Mouse (Mus musculus) thymus, postnatal 25 days (tissue): Measurements from ENCODE around the gene Hoxd8.

ENCODE experiments used
- DNase-seq: peaks from one replicate; pipeline ENCODE4 v3.0.0; 2022

The Hoxd8 gene

DNA sequence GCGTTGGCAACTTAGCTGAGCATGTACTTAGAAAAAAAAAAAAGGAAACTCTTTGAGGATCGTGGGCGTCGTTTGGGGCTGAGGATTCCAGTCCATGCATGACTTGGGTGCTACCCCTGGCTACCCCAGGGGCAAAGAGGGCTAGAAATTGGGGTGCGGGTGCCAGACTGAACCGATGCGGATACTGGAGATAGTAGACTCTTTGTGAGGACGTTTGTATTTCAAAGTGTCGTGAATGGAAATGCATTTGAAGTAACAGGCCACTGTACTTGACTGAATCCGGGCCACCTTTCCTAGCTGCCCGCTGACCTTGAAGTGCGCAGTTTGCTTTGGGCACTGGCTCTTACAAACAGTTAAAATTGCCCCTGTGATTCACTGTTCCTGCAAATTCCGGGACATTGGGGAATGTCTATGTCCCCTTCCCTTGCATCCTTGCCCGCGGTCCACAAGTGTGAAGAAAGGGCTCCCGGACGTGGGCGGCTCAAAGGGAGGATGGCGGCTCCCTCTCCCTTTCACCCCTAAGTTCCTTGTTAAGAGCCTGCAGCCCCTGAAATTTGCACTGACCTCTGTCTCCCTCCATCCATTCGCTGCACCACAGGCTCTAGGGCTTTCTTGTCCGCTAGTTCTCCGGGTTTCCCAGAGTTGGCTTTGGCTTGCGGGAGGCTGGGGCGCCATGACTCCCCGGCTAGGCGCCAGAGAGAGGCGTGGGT lies 17.3 kb upstream of the Hoxd8 start:
- DNase-seq = no peak

- no peak for DNase-seq
Observed at GRCm38 (mm10) chr2:74687698-74688555, 16.5 kb upstream of the Hoxd8 start.

DNA sequence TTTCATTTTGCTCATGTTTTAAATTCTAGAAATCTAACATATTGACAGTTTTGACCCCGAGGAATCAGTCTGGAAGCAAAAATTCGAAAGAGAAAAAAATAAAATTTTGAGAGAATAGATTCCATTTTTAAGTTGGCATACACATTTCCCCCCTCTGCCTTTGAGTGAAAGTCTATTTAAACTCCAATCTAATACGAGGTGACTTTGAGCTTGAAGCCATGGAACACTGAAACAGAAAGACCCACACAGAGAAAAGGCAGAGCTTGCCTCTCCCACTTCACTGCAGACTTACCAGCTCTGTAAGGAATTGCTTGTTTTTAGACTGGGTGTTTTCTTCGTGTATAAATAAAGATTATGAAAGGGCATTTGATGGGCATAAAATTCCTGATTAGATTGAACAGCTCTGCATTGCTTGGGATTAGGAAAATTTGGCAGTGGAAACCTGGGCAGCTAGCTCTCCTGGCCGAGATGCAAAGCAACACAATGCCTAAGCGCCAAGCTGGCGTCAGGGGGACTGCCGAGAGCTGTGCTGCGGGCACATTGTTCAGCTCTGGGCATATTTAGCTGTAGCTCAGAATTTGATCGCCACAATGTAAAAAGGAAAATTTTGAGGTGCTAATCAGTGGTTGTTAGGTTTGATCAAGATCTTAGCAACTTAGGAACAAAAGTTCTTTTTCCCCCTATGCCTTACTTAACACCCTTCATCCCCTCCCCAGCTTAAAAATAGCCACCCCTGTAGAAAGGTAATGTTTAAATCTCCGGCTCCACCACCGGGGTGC lies 15.4 kb upstream of the Hoxd8 start:
- DNase-seq = no peak

- DNase-seq = no peak
Observed at GRCm38 (mm10) chr2:74689574-74690337, 14.7 kb upstream of the Hoxd8 start.

GRCm38 (mm10) chr2:74690338-74690716 lies 14.1 kb upstream of the Hoxd8 start:
- no peak for DNase-seq

DNA sequence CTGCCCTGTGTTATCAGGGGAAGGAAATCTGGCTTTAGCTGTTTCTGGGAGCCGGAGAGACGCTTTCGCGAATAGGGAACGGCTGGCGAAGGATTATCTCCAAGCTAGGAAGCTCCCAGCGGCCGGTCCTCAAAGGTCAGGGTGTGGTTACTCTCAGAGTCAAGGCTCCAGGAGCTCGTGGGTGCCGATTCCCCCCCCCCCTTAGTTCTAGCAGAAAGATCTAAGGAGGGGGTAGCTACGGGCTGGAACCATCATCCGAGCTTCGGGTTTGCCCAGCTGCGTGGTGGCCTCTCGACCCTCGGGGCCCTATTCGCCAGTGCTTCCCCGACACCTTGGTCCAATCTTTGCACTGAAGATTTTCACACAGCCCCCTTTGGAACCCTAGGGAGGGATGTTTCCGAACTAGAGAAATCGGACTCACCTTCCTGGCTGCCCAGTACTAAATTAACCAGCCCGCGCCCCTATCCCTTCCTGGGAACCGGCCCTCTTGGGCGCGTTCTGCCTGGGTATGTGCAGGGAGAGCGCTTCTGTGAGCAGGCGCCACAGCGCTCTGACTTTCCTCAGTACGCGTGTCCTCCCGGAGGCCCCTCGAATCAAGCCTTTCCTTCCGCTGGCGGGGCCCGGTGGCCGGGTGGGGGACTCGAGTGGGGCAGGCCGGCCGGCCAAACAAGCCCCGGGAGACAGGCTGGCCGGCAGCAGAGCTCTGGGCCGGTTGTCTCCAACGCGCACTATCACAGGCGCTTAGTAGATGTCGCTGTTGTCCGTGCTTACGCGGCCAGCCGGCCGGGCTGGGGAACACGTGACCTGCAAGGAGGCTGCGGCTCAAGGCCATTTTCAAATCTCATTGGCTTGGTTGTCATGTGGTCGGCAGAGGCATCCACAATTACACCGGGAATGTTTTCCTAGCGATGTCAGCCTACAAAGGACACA lies 13.1 kb upstream of the Hoxd8 start, which contains the start of gene Hoxd10:
TSS of gene Hoxd10 (plus strand) at position 903 of the 930 bp plus-strand sequence.
- no peak for DNase-seq

GRCm38 (mm10) chr2:74691995-74692807 lies 12.2 kb upstream of the Hoxd8 start:
- DNase-seq = no peak

- no peak for DNase-seq
Observed at GRCm38 (mm10) chr2:74692808-74693431, 11.5 kb upstream of the Hoxd8 start.

DNA sequence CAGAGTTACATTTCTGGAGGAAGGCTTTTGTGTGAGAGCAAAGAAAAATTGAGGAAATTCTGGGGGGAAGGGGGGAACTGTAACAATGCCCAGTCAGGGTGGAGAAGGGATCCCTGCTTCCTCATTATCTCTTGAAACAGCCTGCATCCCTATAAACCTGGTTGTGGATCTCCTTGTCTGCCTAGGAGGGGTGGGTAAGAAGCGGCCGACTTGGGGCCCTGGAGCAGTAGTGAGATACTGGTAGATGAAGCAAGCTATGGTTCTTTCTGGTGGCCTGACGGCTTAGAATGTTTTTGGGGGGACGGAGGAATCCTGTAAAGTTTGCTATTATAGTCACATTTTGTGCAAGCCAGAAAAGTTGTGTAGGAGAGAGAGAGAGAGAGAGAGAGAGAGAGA lies 11.0 kb upstream of the Hoxd8 start:
- DNase-seq = no peak

- DNase-seq = no peak
Observed at GRCm38 (mm10) chr2:74694066-74694465, 10.3 kb upstream of the Hoxd8 start.

GRCm38 (mm10) chr2:74695383-74695782 lies 9.0 kb upstream of the Hoxd8 start:
- no peak for DNase-seq

GRCm38 (mm10) chr2:74695813-74696430 lies 8.5 kb upstream of the Hoxd8 start:
- DNase-seq = no peak

GRCm38 (mm10) chr2:74696442-74697335 lies 7.7 kb upstream of the Hoxd8 start:
- no peak for DNase-seq

GRCm38 (mm10) chr2:74697567-74698121 lies 6.8 kb upstream of the Hoxd8 start, which contains the start of gene Hoxd9:
TSS of gene Hoxd9 (plus strand) at chr2:74697727.
- DNase-seq = no peak

DNA sequence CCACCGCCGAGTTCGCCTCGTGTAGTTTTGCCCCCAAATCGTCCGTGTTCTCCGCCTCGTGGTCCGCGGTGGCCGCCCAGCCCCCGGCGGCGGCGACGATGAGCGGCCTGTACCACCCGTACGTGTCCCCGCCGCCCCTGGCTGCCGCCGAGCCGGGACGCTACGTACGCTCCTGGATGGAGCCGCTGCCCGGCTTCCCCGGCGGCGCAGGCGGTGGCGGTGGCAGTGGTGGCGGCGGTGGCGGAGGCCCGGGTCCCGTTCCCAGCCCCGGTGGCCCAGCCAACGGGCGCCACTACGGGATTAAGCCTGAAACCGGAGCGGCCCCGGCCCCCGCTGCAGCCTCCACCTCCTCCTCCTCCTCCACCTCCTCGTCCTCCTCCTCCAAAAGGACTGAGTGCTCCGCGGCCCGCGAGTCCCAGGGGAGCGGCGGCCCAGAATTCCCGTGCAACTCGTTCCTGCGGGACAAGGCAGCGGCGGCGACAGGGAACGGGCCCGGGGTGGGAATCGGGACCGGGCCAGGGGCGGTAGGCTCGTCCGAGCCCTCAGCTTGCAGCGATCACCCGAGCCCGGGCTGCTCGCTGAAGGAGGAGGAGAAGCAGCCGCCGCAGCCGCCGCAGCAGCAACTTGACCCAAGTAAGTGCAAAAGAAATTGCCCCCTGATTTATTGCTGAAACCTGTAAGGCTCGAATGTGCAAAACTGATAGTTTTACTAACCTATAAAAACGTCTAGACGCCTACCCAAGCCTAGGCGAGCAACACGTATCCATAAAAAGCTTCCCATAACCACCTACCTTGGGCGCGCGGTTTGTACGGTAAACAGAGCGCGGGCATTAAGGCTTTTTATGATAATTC lies 6.0 kb upstream of the Hoxd8 start:
- DNase-seq = no peak

GRCm38 (mm10) chr2:74699053-74699430 lies 5.4 kb upstream of the Hoxd8 start:
- no peak for DNase-seq
